Mouse (Mus musculus) kidney, adult 18-20 months (tissue): ENCODE measurements around the gene Hist1h3d.

Experiments
- DNase-seq: peaks from one replicate; pipeline ENCODE4 v3.0.0; 2021

Hist1h3d gene

GRCm38 (mm10) chr13:23622861-23623450, 47.4 kb downstream of the Hist1h3d start:
- DNase-seq, result no peak
